Mouse (Mus musculus): ENCODE measurements around the gene Cda.

Gene Cda

DNA sequence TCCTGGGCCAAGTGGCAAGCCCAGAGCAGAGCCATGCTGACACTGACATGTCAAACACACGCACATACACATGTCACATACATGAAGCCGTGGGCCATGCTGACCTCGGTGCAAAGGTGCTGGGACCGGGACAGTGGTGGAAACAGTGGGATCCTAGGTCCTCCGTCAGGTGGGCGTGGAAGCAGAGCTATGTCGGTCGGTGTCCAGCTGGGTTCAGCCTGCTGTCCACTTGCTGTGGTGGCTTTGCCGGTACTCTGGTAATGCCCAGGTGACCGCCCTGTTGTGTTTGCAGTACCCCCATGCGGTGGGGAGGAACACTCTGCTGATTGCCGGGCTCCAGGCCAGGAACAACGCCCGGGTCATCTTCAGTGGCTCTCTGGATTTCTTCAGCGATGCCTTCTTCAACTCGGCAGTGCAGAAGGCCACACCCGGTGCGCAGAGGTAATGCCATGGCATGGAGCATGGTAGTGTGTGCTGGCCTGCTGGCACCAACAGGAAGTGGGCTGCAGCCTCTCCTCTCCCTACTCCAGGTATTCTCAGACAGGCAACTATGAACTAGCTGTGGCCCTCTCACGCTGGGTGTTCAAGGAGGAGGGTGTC is 57.4 kb downstream of the Cda start:
- no peak for DNase-seq (ENCODE audit: low spot score in 2 of 2)

- no peak for DNase-seq (ENCODE audit: low spot score in 2 of 2)
Observed at GRCm38 (mm10) chr4:138307739-138308138, 60.1 kb downstream of the Cda start.

GRCm38 (mm10) chr4:138307025-138307424 is 60.8 kb downstream of the Cda start:
- no peak for DNase-seq (ENCODE audit: low spot score in 2 of 2)

GRCm38 (mm10) chr4:138304340-138305104 is 63.3 kb downstream of the Cda start, which contains the start of gene Ddost:
Gene Ddost (plus strand): TSS chr4:138304730.
- DNase-seq (ENCODE audit: low spot score in 2 of 2) = peak; percentile 98

DNA sequence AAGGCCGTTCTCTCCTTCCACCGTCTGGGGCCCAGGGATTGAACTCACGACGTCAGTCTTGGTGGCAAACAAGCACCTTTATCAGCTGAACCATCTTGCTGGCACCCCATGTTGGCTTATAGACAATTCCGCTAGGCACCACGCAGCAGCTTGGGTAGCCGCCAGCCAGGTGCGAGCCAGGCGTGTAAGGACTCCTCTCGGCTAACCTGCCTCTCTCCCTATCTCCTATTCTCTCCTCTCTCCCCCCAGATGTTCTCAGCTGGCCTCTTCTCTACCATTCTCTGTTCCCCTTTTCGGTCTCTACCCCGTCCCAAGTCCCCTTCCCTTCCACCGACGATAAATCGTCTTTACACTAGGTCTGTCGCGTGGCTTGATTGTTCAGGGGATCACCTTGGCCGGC is 64.0 kb downstream of the Cda start:
- DNase-seq (ENCODE audit: low spot score in 2 of 2) = no peak

DNA sequence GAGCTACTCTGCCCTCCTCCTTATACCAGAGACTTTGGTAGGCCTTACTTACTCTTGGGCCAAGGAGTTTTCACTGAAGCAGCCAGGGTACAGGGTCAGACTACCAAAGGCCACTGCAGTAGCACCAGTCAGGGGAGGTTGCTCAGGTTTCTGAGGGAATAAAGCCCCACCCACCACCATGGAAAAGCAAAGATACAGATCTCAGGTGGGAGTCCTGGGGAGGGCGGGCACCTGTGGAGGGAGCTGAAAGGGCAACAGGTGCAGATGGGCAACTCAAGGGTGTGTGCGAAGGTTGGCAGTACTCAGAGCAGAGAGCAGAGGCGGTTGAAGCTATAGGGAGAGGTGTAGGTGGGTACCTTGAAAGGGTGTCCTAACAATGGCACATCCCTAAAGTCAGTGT is 64.8 kb downstream of the Cda start:
- DNase-seq (ENCODE audit: low spot score in 2 of 2) = no peak

DNA sequence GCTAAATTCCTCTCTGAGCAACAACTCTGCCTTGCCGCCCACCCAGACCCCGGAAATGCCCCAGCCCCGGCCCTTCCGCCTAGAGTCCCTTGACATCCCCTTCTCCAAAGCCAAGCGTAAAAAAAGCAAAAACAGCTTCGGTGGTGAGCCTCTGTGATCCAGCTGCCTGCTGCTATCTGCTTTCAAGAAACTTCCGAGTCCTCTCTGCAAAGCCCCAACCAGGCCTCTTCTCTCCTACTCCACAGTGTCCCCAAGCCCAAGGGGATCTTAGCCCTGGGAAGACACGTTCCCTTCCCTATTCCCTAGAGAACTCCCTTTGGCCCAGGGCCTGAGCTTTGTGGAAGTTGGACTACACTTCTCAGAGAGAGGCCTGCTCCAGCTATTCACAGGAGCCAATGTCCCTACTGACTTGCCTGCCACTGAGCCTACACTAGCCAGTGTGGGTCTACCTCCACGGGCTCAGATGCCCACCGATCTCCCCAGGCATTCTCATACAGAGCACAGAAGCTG is 66.5 kb downstream of the Cda start:
- no peak for DNase-seq (ENCODE audit: low spot score in 2 of 2)

GRCm38 (mm10) chr4:138293949-138294550 is 73.7 kb downstream of the Cda start:
- no peak for DNase-seq (ENCODE audit: low spot score in 2 of 2)

- no peak for DNase-seq (ENCODE audit: low spot score in 2 of 2)
Observed at GRCm38 (mm10) chr4:138293261-138293948, 74.4 kb downstream of the Cda start.

GRCm38 (mm10) chr4:138292028-138292427 is 75.8 kb downstream of the Cda start:
- no peak for DNase-seq (ENCODE audit: low spot score in 2 of 2)

- no peak for DNase-seq (ENCODE audit: low spot score in 2 of 2)
Observed at GRCm38 (mm10) chr4:138288691-138289090, 79.1 kb downstream of the Cda start.
